Mouse (Mus musculus): Measurements from ENCODE around the gene Ip6k3. TPM values are rescaled to one million over a fixed set of nuclear protein-coding genes. Genes with fewer than 3 reads are reported as not detected.

The Ip6k3 gene
- polyA plus RNA-seq (2017; shearing (Covaris generic)), result not detected

DNA sequence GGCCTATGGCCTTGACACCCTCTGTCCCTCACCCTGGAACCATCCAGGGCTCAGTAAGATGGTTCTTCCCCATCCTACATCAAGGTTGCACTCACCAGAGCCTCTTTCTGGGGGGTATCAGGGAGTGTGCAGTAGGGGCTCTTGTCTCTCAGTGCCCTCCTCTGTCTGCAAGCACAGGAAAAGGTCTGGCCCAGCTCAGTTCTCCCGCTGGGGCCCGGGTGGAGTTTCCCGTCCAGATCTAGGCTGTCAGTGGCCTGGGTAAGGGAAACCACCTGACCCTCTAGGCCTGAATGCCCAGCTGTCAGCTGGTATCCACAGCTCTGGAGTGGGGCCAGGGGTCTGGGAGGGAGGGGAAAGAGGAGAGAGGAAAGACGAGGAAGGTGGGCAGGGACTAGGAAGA, at the start of gene Ip6k3:
TSS of gene Ip6k3 (minus strand) at position 251 of the 400 bp plus-strand sequence.

DNA sequence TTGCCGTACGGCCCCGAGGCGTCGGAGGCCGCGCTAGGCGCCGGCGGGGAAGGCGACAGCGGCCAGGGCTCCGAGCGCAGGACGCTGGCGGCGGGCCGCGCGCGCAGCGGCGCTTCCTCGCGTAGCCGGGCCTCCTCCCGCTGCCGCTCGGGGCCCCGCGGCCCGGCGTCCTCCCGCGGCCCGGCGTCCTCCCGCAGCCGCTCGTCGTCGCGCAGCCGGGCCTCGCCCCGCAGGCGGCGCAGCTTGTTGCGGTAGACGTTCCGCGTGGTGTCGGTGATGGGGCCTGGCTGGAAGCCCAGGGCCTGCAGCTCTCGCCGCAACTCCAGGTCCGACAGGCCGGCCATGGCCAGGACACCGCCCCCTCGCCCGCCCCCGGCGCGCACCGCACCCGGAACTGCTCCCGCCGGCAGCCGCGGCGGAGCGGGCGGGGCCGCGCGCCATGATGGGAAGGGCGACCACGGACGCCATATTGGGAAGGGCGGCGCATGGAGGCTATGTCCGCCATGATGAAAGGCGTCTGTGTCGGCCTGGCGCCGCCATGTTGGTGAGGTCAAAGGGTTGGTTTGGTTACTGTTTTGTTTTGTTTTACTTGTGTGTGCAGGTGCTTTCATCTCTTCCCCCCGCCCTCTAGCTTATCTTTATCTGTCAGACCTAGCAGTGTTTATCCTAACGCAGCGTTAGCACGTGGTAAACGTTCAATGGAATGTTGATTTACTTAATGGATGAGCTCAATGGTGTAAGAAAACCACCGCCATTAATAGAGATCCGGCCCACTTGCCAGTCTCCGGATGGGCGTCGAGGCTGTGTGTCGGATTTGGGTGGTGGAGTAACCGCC, 36.7 kb upstream of the Ip6k3 start, which contains the start of gene Lemd2:
TSS of gene Lemd2 (minus strand) at position 395 of the 835 bp plus-strand sequence.

DNA sequence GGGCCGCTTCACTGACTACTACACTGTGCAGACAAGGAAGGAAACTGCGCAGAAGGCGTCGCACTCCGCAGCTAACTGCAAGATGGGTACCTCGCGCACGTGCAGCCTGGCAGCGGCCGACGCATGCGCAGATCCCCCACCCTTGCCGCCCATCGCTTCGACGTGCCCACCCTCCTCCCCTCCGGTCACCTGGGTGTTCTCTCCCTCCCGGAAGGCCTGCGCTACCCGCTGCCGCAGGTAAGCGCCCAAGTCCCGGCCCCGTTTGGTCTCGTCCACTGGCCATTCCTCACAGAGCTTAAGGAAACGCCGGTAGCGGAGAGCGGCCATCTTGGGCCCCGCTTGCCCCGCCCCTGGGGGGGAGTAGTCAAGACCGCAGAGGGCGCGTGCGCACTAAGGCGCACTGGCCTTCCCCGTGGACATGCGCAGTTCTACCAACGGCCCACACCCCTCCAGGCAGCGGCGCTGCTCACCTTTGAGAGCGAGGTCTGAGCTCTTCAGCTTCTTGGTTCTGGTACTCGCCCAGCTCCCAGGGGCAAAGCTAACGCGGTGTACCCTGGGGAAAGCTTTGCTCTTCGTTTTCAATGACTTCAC, 33.9 kb downstream of the Ip6k3 start, which contains the start of gene Uqcc2:
TSS of gene Uqcc2 (minus strand) at position 366 of the 591 bp plus-strand sequence.

Other genes starting within 250 kb of the Ip6k3 start
- gene Phf1, start 234.7 kb downstream of the Ip6k3 start, polyA plus RNA-seq (2017; shearing (Covaris generic)), result 151 TPM
- gene Cuta, start 228.2 kb downstream of the Ip6k3 start, polyA plus RNA-seq (2017; shearing (Covaris generic)), result 114 TPM
- gene Syngap1, start 226.5 kb downstream of the Ip6k3 start, polyA plus RNA-seq (2017; shearing (Covaris generic)), result 0.07 TPM
- 33.5 TPM for gene Zbtb9, start 194.6 kb downstream of the Ip6k3 start, polyA plus RNA-seq (2017; shearing (Covaris generic))
- gene Bak1, start 138.8 kb downstream of the Ip6k3 start, polyA plus RNA-seq (2017; shearing (Covaris generic)), result 0.47 TPM
- 37.5 TPM for gene Itpr3, start 110.5 kb downstream of the Ip6k3 start, polyA plus RNA-seq (2017; shearing (Covaris generic))
- gene Uqcc2, start 33.9 kb downstream of the Ip6k3 start, polyA plus RNA-seq (2017; shearing (Covaris generic)), result 48.6 TPM
- 91.5 TPM for gene Lemd2, start 36.7 kb upstream of the Ip6k3 start, polyA plus RNA-seq (2017; shearing (Covaris generic))

Measured in naive thymus-derived CD4-positive, alpha-beta T cell, adult 5 months (primary cell).